Mouse (Mus musculus): ENCODE results near the gene Tmem30b.

DNA sequence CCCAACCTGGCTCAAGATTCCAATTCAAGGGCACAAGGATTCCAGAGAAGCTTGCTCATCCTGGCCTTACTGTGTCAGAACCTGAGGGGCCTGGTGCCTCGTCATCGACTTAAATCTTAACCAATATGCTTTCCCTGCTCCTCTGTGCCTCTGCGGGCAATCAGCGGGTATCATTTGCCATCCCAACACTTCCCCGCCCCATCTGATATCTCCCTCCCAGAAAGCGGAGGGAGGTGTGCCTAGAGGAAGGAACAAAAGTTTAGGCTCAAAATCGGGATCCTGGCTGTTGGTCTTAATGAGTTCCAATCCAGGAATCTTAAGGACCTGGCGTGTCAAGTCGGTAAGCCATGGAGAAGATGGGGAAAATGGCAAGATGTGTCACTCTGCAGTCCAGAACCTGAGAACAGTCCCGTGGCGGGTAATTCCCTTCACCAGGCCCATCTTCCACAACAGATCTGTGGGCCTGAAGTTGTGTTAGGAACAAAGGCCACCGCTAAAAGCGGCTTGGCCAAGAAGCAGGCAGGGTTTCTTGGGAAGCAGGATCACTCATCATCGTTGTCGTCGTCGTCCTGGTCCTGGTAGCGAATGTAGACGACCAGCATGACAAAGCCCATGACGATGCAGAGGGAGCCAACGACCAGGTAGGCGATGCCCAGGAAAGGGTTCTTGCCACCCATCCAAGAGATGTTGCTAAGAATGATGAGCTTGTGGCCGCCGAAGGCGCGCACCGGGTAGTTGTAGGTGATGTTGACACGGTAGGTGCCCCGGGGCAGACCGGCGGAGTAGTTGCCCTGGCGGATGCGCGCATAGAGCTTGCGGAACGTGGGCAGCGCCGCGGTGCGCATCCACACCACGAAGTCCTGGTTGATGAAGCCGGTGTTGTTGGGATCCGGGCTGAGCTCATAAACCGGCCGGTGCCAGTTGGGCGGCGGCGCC is 1.2 kb downstream of the Tmem30b start:
- TF ChIP-seq POLR2A (IDR thresholded peaks at IDR 0.05; ENCODE audit: borderline replicate concordance, extremely low read depth, low read depth, low read length) = no peak
- TF ChIP-seq CTCF (IDR thresholded peaks at IDR 0.05; ENCODE audit: insufficient read depth, low read length) = no peak
